8 mouse cellular contexts compared by ENCODE assay signal in genomic region chr12:41314811-41315461, GRCm38 (mm10).
DNase-seq lines count a peak whose midpoint lies in the region; ATAC-seq and TF ChIP-seq lines count a peak whose summit lies in the region.
"Had no signal": no experiment of that assay in that cellular context is flagged by ENCODE, and none has a peak within 500 bp of the region (broad histone marks: within the 10 kb centered on the region; RNA-seq: fewer than 3 reads in every experiment).

No protein-coding gene starts in this region.

- H3K4me2 ChIP-seq in lung, embryonic 14.5 days, result peak overlapping the region; percentile 29; the same call in 1 of the 2 replicates
- 0 out of 2 replicates have a peak overlapping the region, but pooled peaks have one; percentile 12 for H3K4me2 ChIP-seq in embryonic facial prominence, embryonic 15.5 days (replicated peaks)
- peak overlapping the region; percentile 24; the same call in 1 of the 2 replicates for H3K4me2 ChIP-seq in limb, embryonic 11.5 days (ENCODE audit: low read depth, severe bottlenecking)

- no peaks in the 10 kb centered on the region for H3K9me3 ChIP-seq in lung, embryonic 14.5 days (ENCODE audit: low read depth, low read length)
- no peaks in the 10 kb centered on the region for H3K9me3 ChIP-seq in embryonic facial prominence, embryonic 15.5 days (replicated peaks)
- H3K9me3 ChIP-seq in limb, embryonic 11.5 days (ENCODE audit: control insufficient read depth, low read length), result no peaks in the 10 kb centered on the region

- no peaks in the 10 kb centered on the region for H3K36me3 ChIP-seq in lung, embryonic 14.5 days (ENCODE audit: insufficient read depth)
- H3K36me3 ChIP-seq in embryonic facial prominence, embryonic 15.5 days, result no peaks in the 10 kb centered on the region
- no peaks in the 10 kb centered on the region for H3K36me3 ChIP-seq in limb, embryonic 11.5 days (ENCODE audit: control insufficient read depth, insufficient read depth, low read length)

- no peak overlapping the region for H3K4me3 ChIP-seq in lung, embryonic 14.5 days (ENCODE audit: low read depth, low read length)
- H3K4me3 ChIP-seq in embryonic facial prominence, embryonic 15.5 days (replicated peaks), result no peak overlapping the region
- H3K4me3 ChIP-seq in limb, embryonic 11.5 days (ENCODE audit: low read depth, low read length), result no peak overlapping the region

- peak; percentile 65; the same call in 1 of the 2 replicates for ATAC-seq in lung, embryonic 14.5 days (ENCODE audit: insufficient read depth)
- 0 out of 2 replicates have a peak, but pooled peaks have one; percentile 11 for ATAC-seq in embryonic facial prominence, embryonic 15.5 days (ENCODE audit: insufficient number of reproducible peaks, low FRiP score, low TSS enrichment, low read depth)
- 0 out of 2 replicates have a peak, but pooled peaks have one; percentile 51 for ATAC-seq in limb, embryonic 11.5 days (ENCODE audit: insufficient number of reproducible peaks, low FRiP score, low TSS enrichment, low read depth)
- ATAC-seq in cerebellum, adult (ENCODE audit: insufficient number of reproducible peaks, low FRiP score, low TSS enrichment), result no peak

- TF ChIP-seq CTCF in lung, embryonic 14.5 days (IDR thresholded peaks at IDR 0.05; ENCODE audit: low read depth), result no peak

- peak; percentile 26 for DNase-seq in lung, embryonic 14.5 days
- no peak for DNase-seq in lung, postnatal 14 days
- DNase-seq in limb, embryonic 11.5 days (ENCODE audit: low spot score), result peak; percentile 54
- peak; percentile 89 for DNase-seq in retina, postnatal 1 day
- no peak for DNase-seq in left cerebral cortex, adult 11 months (ENCODE audit: low spot score)
- DNase-seq: heart, postnatal 10 days had no signal

- H3K27me3 ChIP-seq in lung, embryonic 14.5 days (ENCODE audit: insufficient read depth, low read length), result no peaks in the 10 kb centered on the region
- no peaks in the 10 kb centered on the region for H3K27me3 ChIP-seq in embryonic facial prominence, embryonic 15.5 days
- H3K27me3 ChIP-seq in limb, embryonic 11.5 days (ENCODE audit: control insufficient read depth, insufficient read depth, low read length), result no peaks in the 10 kb centered on the region

- 30% methylated on average over 11 of the region's 11 CpGs for WGBS in lung, embryonic 14.5 days
- 22% methylated on average over 11 of the region's 11 CpGs for WGBS in embryonic facial prominence, embryonic 15.5 days
- WGBS in limb, embryonic 11.5 days, result 10% methylated on average over 11 of the region's 11 CpGs

- H3K4me1 ChIP-seq in lung, embryonic 14.5 days (ENCODE audit: insufficient read depth), result no peaks in the 10 kb centered on the region
- no peaks in the 10 kb centered on the region for H3K4me1 ChIP-seq in embryonic facial prominence, embryonic 15.5 days
- peaks cover 8% of the 10 kb centered on the region; the same call in 1 of the 2 replicates for H3K4me1 ChIP-seq in limb, embryonic 11.5 days (ENCODE audit: control insufficient read depth, insufficient read depth, low read length)

- no peak overlapping the region for H3K27ac ChIP-seq in lung, embryonic 14.5 days (ENCODE audit: low read depth)
- no peak overlapping the region for H3K27ac ChIP-seq in embryonic facial prominence, embryonic 15.5 days (replicated peaks)
- H3K27ac ChIP-seq in limb, embryonic 11.5 days (replicated peaks; ENCODE audit: low read depth, low read length), result peak overlapping the region; percentile 42; the same call in 1 of the 2 replicates

- no peak overlapping the region for H3K9ac ChIP-seq in lung, embryonic 14.5 days
- H3K9ac ChIP-seq in embryonic facial prominence, embryonic 15.5 days, result no peak overlapping the region
- no peak overlapping the region for H3K9ac ChIP-seq in limb, embryonic 11.5 days (ENCODE audit: low read length)

Comparison
In these comparisons a context has a peak if more than half of its experiments do, and no peak if none do; other contexts are left out.
1. DNase-seq: peak in lung, embryonic 14.5 days (single experiment), limb, embryonic 11.5 days (single experiment) and retina, postnatal 1 day (single experiment); none in lung, postnatal 14 days (single experiment) and left cerebral cortex, adult 11 months (single experiment).
2. Peak in every context shown above with its lines, with median percentiles within 50 percentile points of each other: H3K4me2 ChIP-seq.